Mouse (Mus musculus) midbrain, embryonic 11.5 days (tissue): Measurements from ENCODE around the gene Ear1. TPM values are rescaled to one million over a fixed set of nuclear protein-coding genes. Genes with fewer than 3 reads are reported as not detected.

Experiments used
- polyA plus RNA-seq: library from polyadenylated mRNA; unstranded; fragments of >200 nt; fragmentation: Nextera tagmentation; extraction: Ambion mirVana; gene quantifications from 2 replicates; pipeline ENCODE4 v1.2.1, GENCODE M21; 2014

Ear1 gene
- polyA plus RNA-seq, 1 experiment from 2014 or later: not detected

Other genes starting within 250 kb of the Ear1 start
- not detected in 2 replicates for gene Gm8165, start 198.3 kb downstream of the Ear1 start, polyA plus RNA-seq
- gene Gm7324, start 177.7 kb downstream of the Ear1 start, polyA plus RNA-seq: 1.9 and 2.1 TPM in 2 replicates
- gene Gm16506, start 148.0 kb downstream of the Ear1 start, polyA plus RNA-seq: not detected in 2 replicates
- gene Gm6526, start 127.7 kb downstream of the Ear1 start, polyA plus RNA-seq: not detected in 2 replicates
- not detected in 2 replicates for gene Gm8180, start 90.8 kb downstream of the Ear1 start, polyA plus RNA-seq
- gene Ear10, start 48.0 kb upstream of the Ear1 start, polyA plus RNA-seq: not detected in 2 replicates
- gene Gm8113, start 49.9 kb upstream of the Ear1 start, polyA plus RNA-seq: 3.8 and 4.0 TPM in 2 replicates
- gene Ang5, start 81.6 kb upstream of the Ear1 start, polyA plus RNA-seq: not detected in 2 replicates
- gene Ang6, start 126.8 kb upstream of the Ear1 start, polyA plus RNA-seq: not detected in 2 replicates
- not detected in 2 replicates for gene Ear2, start 227.1 kb upstream of the Ear1 start, polyA plus RNA-seq
- gene Gm3327, start 248.3 kb upstream of the Ear1 start, polyA plus RNA-seq: not detected in 2 replicates